Mouse (Mus musculus): ENCODE measurements at regions not wholly inside any gene's neighbourhood (a gene's known extent, or its start where the extent isn't known, plus 50 kb on each side); places are given as distances from the start of the nearest gene placed in this dataset.

DNA sequence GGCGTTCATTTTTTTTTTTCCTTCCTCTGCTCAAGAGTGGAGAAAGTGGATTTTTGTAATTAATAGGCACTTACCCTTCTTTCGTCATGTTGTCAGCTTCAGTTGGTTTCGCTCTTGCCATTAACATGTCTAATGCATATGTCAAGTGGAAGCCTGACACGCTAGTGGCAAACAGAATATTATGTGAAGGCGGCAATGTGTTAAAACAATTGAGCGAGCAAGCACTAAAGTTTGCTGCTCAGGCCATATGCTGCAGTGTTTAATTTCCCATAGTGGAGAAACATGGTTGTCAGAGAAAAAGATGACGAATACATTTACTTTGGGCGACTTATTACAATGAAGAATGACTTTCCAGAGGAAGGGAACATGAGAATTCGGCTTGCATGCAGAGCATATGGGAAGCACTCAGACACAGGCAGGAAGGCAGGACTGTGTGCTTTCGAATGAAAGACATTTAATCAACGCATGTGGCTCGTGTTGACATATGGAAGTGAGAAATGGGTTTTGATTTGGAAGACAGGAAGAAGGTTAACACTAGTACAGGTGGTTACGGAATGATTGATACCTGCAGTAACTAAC lies 134.1 kb downstream of the Icos start:
- Histone ChIP-seq H3K4me3 (replicated peaks; ENCODE audit: low read length) (no peak overlapping the region), H3K9me3 (ENCODE audit: low read length) (no peaks in the 10 kb centered on the region), H3K27me3 (ENCODE audit: insufficient read depth, low read length) (no peaks in the 10 kb centered on the region), H3K36me3 (ENCODE audit: insufficient read depth, low read length) (no peaks in the 10 kb centered on the region), H3K4me1 (replicated peaks; ENCODE audit: low read depth, low read length) (no peaks in the 10 kb centered on the region)
- TF ChIP-seq POU5F1 (IDR thresholded peaks at IDR 0.05; ENCODE audit: borderline replicate concordance, low read length) (no peak), CTCF (conservative IDR thresholded peaks at IDR 0.05; ENCODE audit: low read length) (no peak)

DNA sequence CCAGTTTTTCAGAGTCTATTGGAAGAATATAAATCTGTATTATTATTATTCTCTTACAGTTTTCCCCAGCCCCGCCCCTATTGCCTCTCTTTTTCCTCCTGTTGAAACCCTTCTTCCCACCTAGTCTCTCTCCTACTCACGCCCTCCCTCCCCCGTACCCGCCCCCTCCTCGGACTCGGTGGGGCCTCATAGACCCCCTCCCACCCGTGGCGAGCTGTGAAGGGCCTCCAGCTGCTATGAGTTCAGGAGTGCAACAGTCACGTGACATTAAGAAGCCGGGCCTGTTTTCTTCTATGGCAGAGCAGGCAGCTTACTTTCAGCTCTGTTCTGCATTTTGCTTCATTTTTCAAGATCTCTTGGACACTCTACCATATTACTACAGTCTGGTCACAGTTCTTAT lies 139.8 kb downstream of the Icos start:
- TF ChIP-seq POU5F1 (IDR thresholded peaks at IDR 0.05; ENCODE audit: borderline replicate concordance, low read length) (no peak), NANOG (IDR thresholded peaks at IDR 0.05; ENCODE audit: borderline replicate concordance, low read length) (no peak), CTCF (conservative IDR thresholded peaks at IDR 0.05; ENCODE audit: low read length) (no peak)
- Histone ChIP-seq H3K27me3 (ENCODE audit: insufficient read depth, low read length) (no peaks in the 10 kb centered on the region), H3K36me3 (ENCODE audit: insufficient read depth, low read length) (no peaks in the 10 kb centered on the region), H3K9me3 (ENCODE audit: low read length) (no peaks in the 10 kb centered on the region), H3K4me3 (replicated peaks; ENCODE audit: low read length) (no peak overlapping the region), H3K4me1 (replicated peaks; ENCODE audit: low read depth, low read length) (no peaks in the 10 kb centered on the region)

DNA sequence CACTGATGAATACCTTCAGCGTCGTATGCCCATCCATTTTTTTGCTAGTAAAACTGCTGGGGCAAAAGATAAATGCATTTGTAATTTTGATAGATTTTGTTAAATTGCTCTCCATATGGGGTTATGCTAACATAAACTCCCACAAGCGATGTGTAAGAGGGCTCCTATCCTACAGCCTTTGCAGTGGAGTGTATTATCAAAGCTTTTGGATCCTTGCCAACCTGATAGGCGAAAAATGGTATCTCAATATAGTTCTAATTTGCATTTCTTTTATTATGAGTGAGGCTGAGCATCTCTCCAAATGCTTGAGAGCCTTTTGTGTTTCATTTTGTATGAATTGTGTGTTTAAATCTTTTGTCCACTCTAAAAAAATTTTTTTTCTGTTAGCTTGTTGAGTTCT lies 140.3 kb downstream of the Icos start:
- Histone ChIP-seq H3K36me3 (ENCODE audit: insufficient read depth, low read length) (no peaks in the 10 kb centered on the region), H3K4me1 (replicated peaks; ENCODE audit: low read depth, low read length) (no peaks in the 10 kb centered on the region), H3K9me3 (ENCODE audit: low read length) (no peaks in the 10 kb centered on the region), H3K27me3 (ENCODE audit: insufficient read depth, low read length) (no peaks in the 10 kb centered on the region), H3K4me3 (replicated peaks; ENCODE audit: low read length) (no peak overlapping the region)
- TF ChIP-seq NANOG (IDR thresholded peaks at IDR 0.05; ENCODE audit: borderline replicate concordance, low read length) (no peak), POU5F1 (IDR thresholded peaks at IDR 0.05; ENCODE audit: borderline replicate concordance, low read length) (no peak), CTCF (conservative IDR thresholded peaks at IDR 0.05; ENCODE audit: low read length) (no peak)

GRCm38 (mm10) chr1:61121480-61121879 lies 143.8 kb downstream of the Icos start:
- no peak overlapping the region for H3K4me3 ChIP-seq (replicated peaks; ENCODE audit: low read length)
- no peaks in the 10 kb centered on the region for H3K9me3 ChIP-seq (ENCODE audit: low read length)
- H3K27me3 ChIP-seq (ENCODE audit: insufficient read depth, low read length) = no peaks in the 10 kb centered on the region
- H3K4me1 ChIP-seq (replicated peaks; ENCODE audit: low read depth, low read length) = no peaks in the 10 kb centered on the region
- no peaks in the 10 kb centered on the region for H3K36me3 ChIP-seq (ENCODE audit: insufficient read depth, low read length)
- peak; percentile 14; the same call in 1 of the 2 replicates for TF ChIP-seq NANOG (IDR thresholded peaks at IDR 0.05; ENCODE audit: borderline replicate concordance, low read length)
- no peak for TF ChIP-seq CTCF (conservative IDR thresholded peaks at IDR 0.05; ENCODE audit: low read length)
- no peak for TF ChIP-seq POU5F1 (IDR thresholded peaks at IDR 0.05; ENCODE audit: borderline replicate concordance, low read length)

DNA sequence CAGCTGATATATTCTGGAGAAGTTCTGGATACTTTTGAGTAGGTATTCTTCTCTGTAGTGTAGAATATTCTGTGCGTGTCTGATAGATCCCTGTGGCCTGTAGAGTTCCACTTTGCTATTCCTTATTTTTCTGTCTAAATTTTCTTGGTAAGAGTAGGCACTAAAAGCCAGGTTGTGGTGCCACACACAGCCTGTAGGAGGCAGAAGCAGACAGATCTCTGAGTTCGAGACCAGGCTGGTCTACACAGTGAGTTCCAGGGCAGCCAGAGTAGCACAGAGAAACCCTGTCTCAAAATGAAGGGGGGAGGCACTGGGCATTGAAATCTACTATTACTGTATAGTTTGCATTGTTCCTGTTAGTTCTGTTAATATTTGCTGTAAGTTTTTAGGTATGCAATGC lies 147.4 kb downstream of the Icos start:
- TF ChIP-seq NANOG (IDR thresholded peaks at IDR 0.05; ENCODE audit: borderline replicate concordance, low read length) = no peak
- no peak for TF ChIP-seq POU5F1 (IDR thresholded peaks at IDR 0.05; ENCODE audit: borderline replicate concordance, low read length)
- peak; percentile 37 for TF ChIP-seq CTCF (conservative IDR thresholded peaks at IDR 0.05; ENCODE audit: low read length)
- Histone ChIP-seq H3K4me1 (replicated peaks; ENCODE audit: low read depth, low read length) (no peaks in the 10 kb centered on the region), H3K36me3 (ENCODE audit: insufficient read depth, low read length) (no peaks in the 10 kb centered on the region), H3K4me3 (replicated peaks; ENCODE audit: low read length) (no peak overlapping the region), H3K27me3 (ENCODE audit: insufficient read depth, low read length) (no peaks in the 10 kb centered on the region), H3K9me3 (ENCODE audit: low read length) (peaks cover 3% of the 10 kb centered on the region; the same call in 1 of the 2 replicates)

DNA sequence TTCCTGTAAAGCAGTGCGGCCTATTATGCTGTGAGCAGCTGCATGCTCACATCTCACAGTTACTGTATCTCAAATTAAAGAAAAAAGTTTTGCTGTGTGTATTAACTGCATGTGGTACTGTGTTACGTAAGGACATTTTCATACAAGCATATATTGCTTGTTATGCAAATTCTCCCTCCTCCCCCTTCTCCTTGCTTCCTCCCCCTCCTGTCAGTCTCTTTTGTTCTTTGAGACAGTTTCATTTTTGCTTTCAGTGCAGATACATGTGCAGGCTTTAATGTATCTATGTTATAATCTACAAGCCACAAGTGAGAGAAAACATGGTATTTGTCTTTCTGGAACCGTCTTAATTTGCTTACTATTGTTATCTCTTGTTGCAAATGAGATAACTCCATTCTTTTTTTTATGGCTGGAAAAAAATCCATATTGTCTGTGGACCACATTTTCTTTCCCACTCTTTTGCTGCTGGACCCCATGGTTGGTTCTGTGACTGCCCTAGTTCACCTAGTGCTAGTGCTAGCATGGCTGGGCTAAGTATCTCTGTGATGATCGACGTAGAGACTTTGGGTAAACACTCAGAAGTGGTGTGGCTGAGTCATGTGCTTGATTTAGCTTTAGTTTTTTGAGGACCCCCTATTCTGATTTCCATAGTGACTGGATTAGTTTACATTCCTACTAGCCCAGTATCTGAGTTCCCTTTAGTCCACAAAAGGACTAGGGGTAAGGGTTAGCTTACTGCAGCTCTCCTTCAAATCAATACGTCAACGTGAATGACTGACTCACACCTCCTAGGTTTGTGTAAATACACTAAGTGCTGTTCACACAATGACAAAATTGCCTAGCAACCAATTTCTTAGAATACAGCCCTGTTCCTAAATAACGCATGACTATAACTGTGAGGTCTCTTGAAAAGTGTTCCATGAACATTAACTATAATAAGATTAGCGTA lies 158.1 kb downstream of the Icos start:
- Histone ChIP-seq H3K36me3 (ENCODE audit: insufficient read depth, low read length) (no peaks in the 10 kb centered on the region), H3K27me3 (ENCODE audit: insufficient read depth, low read length) (no peaks in the 10 kb centered on the region), H3K4me1 (replicated peaks; ENCODE audit: low read depth, low read length) (peaks cover 9% of the 10 kb centered on the region), H3K9me3 (ENCODE audit: low read length) (no peaks in the 10 kb centered on the region), H3K4me3 (replicated peaks; ENCODE audit: low read length) (no peak overlapping the region)
- TF ChIP-seq POU5F1 (IDR thresholded peaks at IDR 0.05; ENCODE audit: borderline replicate concordance, low read length) = no peak
- TF ChIP-seq CTCF (conservative IDR thresholded peaks at IDR 0.05; ENCODE audit: low read length) = no peak
- TF ChIP-seq NANOG (IDR thresholded peaks at IDR 0.05; ENCODE audit: borderline replicate concordance, low read length) = no peak

DNA sequence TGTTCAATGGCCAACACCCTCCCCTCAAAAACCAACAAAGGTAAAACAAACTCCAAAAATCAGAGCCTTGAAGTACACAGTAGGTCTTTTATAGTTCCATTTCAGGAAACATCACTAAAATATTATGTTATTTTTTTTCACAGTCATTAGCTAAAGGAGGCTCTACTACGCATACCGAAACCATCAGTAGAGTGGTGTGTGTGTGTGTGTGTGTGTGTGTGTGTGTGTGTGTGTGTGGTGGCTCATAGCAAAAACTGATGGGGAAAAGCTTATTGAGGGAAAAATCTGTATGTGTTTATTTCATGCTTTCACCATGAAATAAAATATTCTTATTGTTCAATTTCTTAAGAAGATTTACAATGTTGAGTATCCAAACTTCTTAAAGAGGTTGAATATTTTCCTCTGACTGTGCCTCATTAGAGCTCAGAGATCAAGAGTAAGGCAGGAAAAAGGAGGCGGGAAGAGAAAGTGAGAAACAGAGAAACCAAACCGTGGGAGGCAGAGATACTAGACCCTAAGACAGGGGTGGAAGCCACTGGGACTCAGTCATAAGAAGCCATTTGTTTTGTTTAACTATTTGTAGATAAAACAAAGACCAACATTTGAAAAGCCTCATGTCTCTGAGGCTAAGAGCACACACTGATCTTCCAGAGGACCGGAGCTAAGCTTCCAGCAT lies 159.6 kb downstream of the Icos start:
- Histone ChIP-seq H3K9me3 (ENCODE audit: low read length) (no peaks in the 10 kb centered on the region), H3K4me1 (replicated peaks; ENCODE audit: low read depth, low read length) (peaks cover 14% of the 10 kb centered on the region), H3K4me3 (replicated peaks; ENCODE audit: low read length) (no peak overlapping the region), H3K36me3 (ENCODE audit: insufficient read depth, low read length) (no peaks in the 10 kb centered on the region), H3K27me3 (ENCODE audit: insufficient read depth, low read length) (peaks cover 2% of the 10 kb centered on the region; the same call in 1 of the 2 replicates)
- TF ChIP-seq CTCF (conservative IDR thresholded peaks at IDR 0.05; ENCODE audit: low read length) (no peak), NANOG (IDR thresholded peaks at IDR 0.05; ENCODE audit: borderline replicate concordance, low read length) (no peak), POU5F1 (IDR thresholded peaks at IDR 0.05; ENCODE audit: borderline replicate concordance, low read length) (no peak)

DNA sequence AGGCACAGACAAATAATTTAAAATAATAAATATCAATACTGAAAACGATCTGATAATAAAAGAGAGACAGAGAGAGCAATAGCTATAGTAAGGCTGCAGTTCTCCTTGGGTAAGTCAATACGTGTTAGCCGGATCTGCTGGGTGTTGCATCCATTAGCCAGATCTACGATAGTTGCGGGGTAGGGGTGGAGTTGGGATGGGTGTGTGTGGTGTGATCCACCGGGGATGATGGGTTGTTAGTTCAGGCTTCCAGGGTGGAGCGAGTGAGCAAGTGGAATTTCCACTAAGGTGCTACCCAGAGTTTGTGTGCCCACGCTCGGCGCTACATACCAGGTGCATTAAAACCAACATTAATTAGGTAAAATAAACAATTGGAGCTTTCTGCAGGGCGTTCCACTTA lies 160.2 kb downstream of the Icos start:
- H3K4me3 ChIP-seq (replicated peaks; ENCODE audit: low read length) = no peak overlapping the region
- peaks cover 14% of the 10 kb centered on the region for H3K4me1 ChIP-seq (replicated peaks; ENCODE audit: low read depth, low read length)
- no peaks in the 10 kb centered on the region for H3K36me3 ChIP-seq (ENCODE audit: insufficient read depth, low read length)
- TF ChIP-seq CTCF (conservative IDR thresholded peaks at IDR 0.05; ENCODE audit: low read length) (no peak), POU5F1 (IDR thresholded peaks at IDR 0.05; ENCODE audit: borderline replicate concordance, low read length) (no peak), NANOG (IDR thresholded peaks at IDR 0.05; ENCODE audit: borderline replicate concordance, low read length) (no peak)
- peaks cover 2% of the 10 kb centered on the region; the same call in 1 of the 2 replicates for H3K27me3 ChIP-seq (ENCODE audit: insufficient read depth, low read length)
- no peaks in the 10 kb centered on the region for H3K9me3 ChIP-seq (ENCODE audit: low read length)
